Mouse (Mus musculus) thymus, postnatal 4 days (tissue): ENCODE results near the gene Lig3.
A peak's percentile ranks its signal among the peaks of the same experiment; 100 is the strongest.
"Not testable (repeated sequence)": the region's sequence is repeated elsewhere in the genome, so short reads cannot be mapped to it uniquely, and the experiment has no call there.

Experiments
- DNase-seq: peaks from one replicate; pipeline ENCODE4 v3.0.0; 2021

The Lig3 gene

GRCm38 (mm10) chr11:82832402-82832801, 51.5 kb downstream of the Lig3 start:
- not testable (repeated sequence) for DNase-seq

GRCm38 (mm10) chr11:82833929-82834328, 53.0 kb downstream of the Lig3 start:
- DNase-seq, result no peak

- not testable (repeated sequence) for DNase-seq
Measured at GRCm38 (mm10) chr11:82834359-82834758, 53.5 kb downstream of the Lig3 start.

GRCm38 (mm10) chr11:82835616-82836432, 54.9 kb downstream of the Lig3 start:
- DNase-seq, result no peak

GRCm38 (mm10) chr11:82837192-82837591, 56.3 kb downstream of the Lig3 start:
- no peak for DNase-seq

GRCm38 (mm10) chr11:82837848-82838247, 56.9 kb downstream of the Lig3 start:
- no peak for DNase-seq

- DNase-seq, result no peak
Measured at GRCm38 (mm10) chr11:82838511-82838910, 57.6 kb downstream of the Lig3 start.

- DNase-seq, result no peak
Measured at GRCm38 (mm10) chr11:82844771-82845414, 64.0 kb downstream of the Lig3 start.

- DNase-seq, result peak; percentile 41
Measured at GRCm38 (mm10) chr11:82845415-82846078, 64.6 kb downstream of the Lig3 start.

- DNase-seq, result no peak
Measured at GRCm38 (mm10) chr11:82846079-82846436, 65.2 kb downstream of the Lig3 start.

GRCm38 (mm10) chr11:82846938-82847337, 66.0 kb downstream of the Lig3 start:
- DNase-seq, result no peak

- DNase-seq, result no peak
Measured at GRCm38 (mm10) chr11:82847571-82848000, 66.7 kb downstream of the Lig3 start.

- DNase-seq, result no peak
Measured at GRCm38 (mm10) chr11:82850259-82850658, 69.4 kb downstream of the Lig3 start.

GRCm38 (mm10) chr11:82852115-82852514, 71.2 kb downstream of the Lig3 start:
- DNase-seq, result no peak

- no peak for DNase-seq
Measured at GRCm38 (mm10) chr11:82852540-82852939, 71.6 kb downstream of the Lig3 start.

GRCm38 (mm10) chr11:82852958-82853357, 72.0 kb downstream of the Lig3 start:
- DNase-seq, result no peak
